Mouse (Mus musculus) cerebellum, postnatal 36 days (tissue): Measurements from ENCODE around the gene Ip6k3.

Experiments used
- DNase-seq, 2 experiments: peaks; one replicate each; pipeline ENCODE4 v3.0.0; 2021 to 2022; ENCODE audit warnings: mixed read lengths in 2 of 2

Gene Ip6k3

GRCm38 (mm10) chr17:27151411-27151810, 16.2 kb downstream of the Ip6k3 start:
- peak; percentile 34 to 36 for DNase-seq

- DNase-seq: peak in 1 of 2 experiments; percentile 19
Observed at GRCm38 (mm10) chr17:27150871-27151270, 16.7 kb downstream of the Ip6k3 start.

- no peak for DNase-seq
Observed at GRCm38 (mm10) chr17:27146323-27146923, 21.2 kb downstream of the Ip6k3 start.

GRCm38 (mm10) chr17:27144152-27144551, 23.4 kb downstream of the Ip6k3 start:
- DNase-seq: no peak

GRCm38 (mm10) chr17:27141971-27142450, 25.6 kb downstream of the Ip6k3 start:
- DNase-seq: no peak

- no peak for DNase-seq
Observed at GRCm38 (mm10) chr17:27140262-27140661, 27.3 kb downstream of the Ip6k3 start.

GRCm38 (mm10) chr17:27139304-27139703, 28.3 kb downstream of the Ip6k3 start:
- DNase-seq: no peak

GRCm38 (mm10) chr17:27138396-27138795, 29.2 kb downstream of the Ip6k3 start:
- DNase-seq: no peak

GRCm38 (mm10) chr17:27134715-27135114, 32.9 kb downstream of the Ip6k3 start:
- DNase-seq: no peak

- no peak for DNase-seq
Observed at GRCm38 (mm10) chr17:27134187-27134586, 33.4 kb downstream of the Ip6k3 start.

GRCm38 (mm10) chr17:27133551-27134141, 33.9 kb downstream of the Ip6k3 start, which contains the start of gene Uqcc2:
Uqcc2 (minus strand) TSS chr17:27133916.
- DNase-seq: peak; percentile 98 to 99

GRCm38 (mm10) chr17:27132238-27132637, 35.4 kb downstream of the Ip6k3 start:
- no peak for DNase-seq

GRCm38 (mm10) chr17:27131240-27131665, 36.3 kb downstream of the Ip6k3 start:
- DNase-seq: no peak

GRCm38 (mm10) chr17:27130246-27130645, 37.3 kb downstream of the Ip6k3 start:
- no peak for DNase-seq

GRCm38 (mm10) chr17:27129819-27130218, 37.8 kb downstream of the Ip6k3 start:
- no peak for DNase-seq

GRCm38 (mm10) chr17:27129291-27129690, 38.3 kb downstream of the Ip6k3 start:
- DNase-seq: peak; percentile 45 to 57

GRCm38 (mm10) chr17:27128189-27128588, 39.4 kb downstream of the Ip6k3 start:
- no peak for DNase-seq

GRCm38 (mm10) chr17:27126974-27127373, 40.6 kb downstream of the Ip6k3 start:
- no peak for DNase-seq

- no peak for DNase-seq
Observed at GRCm38 (mm10) chr17:27125669-27126202, 41.9 kb downstream of the Ip6k3 start.

GRCm38 (mm10) chr17:27125185-27125584, 42.4 kb downstream of the Ip6k3 start:
- peak; percentile 87 for DNase-seq

- no peak for DNase-seq
Observed at GRCm38 (mm10) chr17:27123813-27124375, 43.7 kb downstream of the Ip6k3 start.

- no peak for DNase-seq
Observed at GRCm38 (mm10) chr17:27123103-27123502, 44.5 kb downstream of the Ip6k3 start.

GRCm38 (mm10) chr17:27122701-27123100, 44.9 kb downstream of the Ip6k3 start:
- DNase-seq: no peak

- DNase-seq: no peak
Observed at GRCm38 (mm10) chr17:27121781-27122180, 45.8 kb downstream of the Ip6k3 start.
